Mouse (Mus musculus): ENCODE measurements at regions not wholly inside any gene's neighbourhood (a gene's known extent, or its start where the extent isn't known, plus 50 kb on each side); places are given as distances from the start of the nearest gene placed in this dataset.

GRCm38 (mm10) chr6:143635043-143635442 lies 468.0 kb downstream of the Etnk1 start:
- H3K4me3 ChIP-seq, result no peak overlapping the region
- WGBS, result 74% methylated on average over 2 of the region's 2 CpGs
- no peaks in the 10 kb centered on the region for H3K9me3 ChIP-seq
- no peak overlapping the region for H3K27ac ChIP-seq (replicated peaks)
- H3K27me3 ChIP-seq (replicated peaks), result no peaks in the 10 kb centered on the region
- H3K4me2 ChIP-seq, result no peak overlapping the region
- ATAC-seq (ENCODE audit: extremely low read depth, insufficient number of reproducible peaks, low FRiP score, low TSS enrichment), result no peak
- H3K9ac ChIP-seq, result no peak overlapping the region
- H3K36me3 ChIP-seq, result no peaks in the 10 kb centered on the region
- no peaks in the 10 kb centered on the region for H3K4me1 ChIP-seq

- Histone ChIP-seq H3K27ac (replicated peaks) (no peak overlapping the region), H3K4me3 (no peak overlapping the region), H3K36me3 (no peaks in the 10 kb centered on the region), H3K9me3 (no peaks in the 10 kb centered on the region), H3K9ac (no peak overlapping the region), H3K27me3 (replicated peaks) (no peaks in the 10 kb centered on the region), H3K4me2 (no peak overlapping the region), H3K4me1 (no peaks in the 10 kb centered on the region)
- 65% methylated on average over 5 of the region's 5 CpGs for WGBS
- ATAC-seq (ENCODE audit: extremely low read depth, insufficient number of reproducible peaks, low FRiP score, low TSS enrichment), result no peak
Measured at GRCm38 (mm10) chr6:143640652-143641051, 473.6 kb downstream of the Etnk1 start.

GRCm38 (mm10) chr6:143642052-143642451 lies 475.0 kb downstream of the Etnk1 start:
- 63% methylated on average over 3 of the region's 3 CpGs for WGBS
- Histone ChIP-seq H3K9me3 (no peaks in the 10 kb centered on the region), H3K4me2 (no peak overlapping the region), H3K4me1 (no peaks in the 10 kb centered on the region), H3K27me3 (replicated peaks) (no peaks in the 10 kb centered on the region), H3K27ac (replicated peaks) (no peak overlapping the region), H3K36me3 (no peaks in the 10 kb centered on the region), H3K9ac (no peak overlapping the region), H3K4me3 (no peak overlapping the region)
- no peak for ATAC-seq (ENCODE audit: extremely low read depth, insufficient number of reproducible peaks, low FRiP score, low TSS enrichment)

- H3K4me3 ChIP-seq, result no peak overlapping the region
- ATAC-seq (ENCODE audit: extremely low read depth, insufficient number of reproducible peaks, low FRiP score, low TSS enrichment), result no peak
- H3K4me1 ChIP-seq, result no peaks in the 10 kb centered on the region
- no peak overlapping the region for H3K4me2 ChIP-seq
- WGBS, result 72% methylated on average over 4 of the region's 4 CpGs
- H3K9ac ChIP-seq, result no peak overlapping the region
- H3K27ac ChIP-seq (replicated peaks), result no peak overlapping the region
- H3K36me3 ChIP-seq, result no peaks in the 10 kb centered on the region
- no peaks in the 10 kb centered on the region for H3K27me3 ChIP-seq (replicated peaks)
- H3K9me3 ChIP-seq, result no peaks in the 10 kb centered on the region
Measured at GRCm38 (mm10) chr6:143645989-143646388, 479.0 kb downstream of the Etnk1 start.

- Histone ChIP-seq H3K27ac (replicated peaks) (no peak overlapping the region), H3K4me2 (no peak overlapping the region), H3K4me3 (no peak overlapping the region), H3K4me1 (no peaks in the 10 kb centered on the region), H3K9ac (no peak overlapping the region), H3K27me3 (replicated peaks) (no peaks in the 10 kb centered on the region), H3K36me3 (no peaks in the 10 kb centered on the region), H3K9me3 (peaks cover 13% of the 10 kb centered on the region)
- 80% methylated on average over 3 of the region's 3 CpGs for WGBS
- ATAC-seq (ENCODE audit: extremely low read depth, insufficient number of reproducible peaks, low FRiP score, low TSS enrichment), result no peak
Measured at GRCm38 (mm10) chr6:143648501-143648900, 481.5 kb downstream of the Etnk1 start.

GRCm38 (mm10) chr6:143656576-143656975 lies 489.6 kb downstream of the Etnk1 start:
- Histone ChIP-seq H3K4me1 (peaks cover 8% of the 10 kb centered on the region; the same call in 1 of the 2 replicates), H3K9me3 (peaks cover 19% of the 10 kb centered on the region), H3K4me3 (no peak overlapping the region), H3K9ac (no peak overlapping the region), H3K27me3 (replicated peaks) (no peaks in the 10 kb centered on the region), H3K36me3 (no peaks in the 10 kb centered on the region), H3K4me2 (no peak overlapping the region), H3K27ac (replicated peaks) (no peak overlapping the region)
- ATAC-seq (ENCODE audit: extremely low read depth, insufficient number of reproducible peaks, low FRiP score, low TSS enrichment), result no peak
- WGBS, result 67% methylated on average over 5 of the region's 5 CpGs

- Histone ChIP-seq H3K9ac (no peak overlapping the region), H3K4me3 (no peak overlapping the region), H3K36me3 (no peaks in the 10 kb centered on the region), H3K27ac (replicated peaks) (no peak overlapping the region), H3K27me3 (replicated peaks) (no peaks in the 10 kb centered on the region), H3K4me1 (peaks cover 8% of the 10 kb centered on the region; the same call in 1 of the 2 replicates), H3K4me2 (no peak overlapping the region), H3K9me3 (no peaks in the 10 kb centered on the region)
- WGBS, result 52% methylated on average over 3 of the region's 3 CpGs
- ATAC-seq (ENCODE audit: extremely low read depth, insufficient number of reproducible peaks, low FRiP score, low TSS enrichment), result no peak
Measured at GRCm38 (mm10) chr6:143660837-143661236, 493.8 kb downstream of the Etnk1 start.

GRCm38 (mm10) chr6:143663306-143663705 lies 496.3 kb downstream of the Etnk1 start:
- Histone ChIP-seq H3K9ac (no peak overlapping the region), H3K9me3 (peaks cover 6% of the 10 kb centered on the region), H3K4me2 (no peak overlapping the region), H3K4me3 (no peak overlapping the region), H3K4me1 (peaks cover 8% of the 10 kb centered on the region; the same call in 1 of the 2 replicates), H3K27me3 (replicated peaks) (no peaks in the 10 kb centered on the region), H3K27ac (replicated peaks) (no peak overlapping the region), H3K36me3 (no peaks in the 10 kb centered on the region)
- WGBS, result 87% methylated on average over 7 of the region's 7 CpGs
- ATAC-seq (ENCODE audit: extremely low read depth, insufficient number of reproducible peaks, low FRiP score, low TSS enrichment), result no peak

GRCm38 (mm10) chr6:143665374-143665773 lies 498.4 kb downstream of the Etnk1 start:
- Histone ChIP-seq H3K9me3 (peaks cover 6% of the 10 kb centered on the region), H3K9ac (no peak overlapping the region), H3K27ac (replicated peaks) (no peak overlapping the region), H3K4me1 (peaks cover 8% of the 10 kb centered on the region; the same call in 1 of the 2 replicates), H3K36me3 (no peaks in the 10 kb centered on the region), H3K4me2 (no peak overlapping the region), H3K27me3 (replicated peaks) (no peaks in the 10 kb centered on the region), H3K4me3 (no peak overlapping the region)
- no peak for ATAC-seq (ENCODE audit: extremely low read depth, insufficient number of reproducible peaks, low FRiP score, low TSS enrichment)
- WGBS, result 81% methylated on average over 12 of the region's 12 CpGs

- H3K9me3 ChIP-seq, result peaks cover 6% of the 10 kb centered on the region
- H3K4me2 ChIP-seq, result no peak overlapping the region
- no peaks in the 10 kb centered on the region for H3K36me3 ChIP-seq
- 42% methylated on average over 4 of the region's 4 CpGs for WGBS
- no peak overlapping the region for H3K4me3 ChIP-seq
- no peak for ATAC-seq (ENCODE audit: extremely low read depth, insufficient number of reproducible peaks, low FRiP score, low TSS enrichment)
- H3K4me1 ChIP-seq, result no peaks in the 10 kb centered on the region
- H3K27ac ChIP-seq (replicated peaks), result no peak overlapping the region
- H3K9ac ChIP-seq, result no peak overlapping the region
- no peaks in the 10 kb centered on the region for H3K27me3 ChIP-seq (replicated peaks)
Measured at GRCm38 (mm10) chr6:143668551-143668950, 501.5 kb downstream of the Etnk1 start.

GRCm38 (mm10) chr6:143669446-143670130 lies 502.6 kb downstream of the Etnk1 start:
- no peak overlapping the region for H3K27ac ChIP-seq (replicated peaks)
- H3K36me3 ChIP-seq, result no peaks in the 10 kb centered on the region
- H3K27me3 ChIP-seq (replicated peaks), result no peaks in the 10 kb centered on the region
- H3K9ac ChIP-seq, result no peak overlapping the region
- WGBS, result 78% methylated on average over 3 of the region's 3 CpGs
- no peak for ATAC-seq (ENCODE audit: extremely low read depth, insufficient number of reproducible peaks, low FRiP score, low TSS enrichment)
- peaks cover 6% of the 10 kb centered on the region for H3K9me3 ChIP-seq
- no peaks in the 10 kb centered on the region for H3K4me1 ChIP-seq
- no peak overlapping the region for H3K4me2 ChIP-seq
- H3K4me3 ChIP-seq, result no peak overlapping the region

GRCm38 (mm10) chr6:143690131-143690530 lies 523.1 kb downstream of the Etnk1 start:
- Histone ChIP-seq H3K4me1 (no peaks in the 10 kb centered on the region), H3K9ac (no peak overlapping the region), H3K27ac (replicated peaks) (no peak overlapping the region), H3K4me3 (no peak overlapping the region), H3K9me3 (no peaks in the 10 kb centered on the region), H3K27me3 (replicated peaks) (no peaks in the 10 kb centered on the region), H3K4me2 (no peak overlapping the region), H3K36me3 (no peaks in the 10 kb centered on the region)
- no peak for ATAC-seq (ENCODE audit: extremely low read depth, insufficient number of reproducible peaks, low FRiP score, low TSS enrichment)
- WGBS, result 84% methylated on average over 9 of the region's 9 CpGs
